Comparison of ENCODE assay signal across 21 mouse cellular contexts in genomic region chr3:66157947-66158346, GRCm38 (mm10).
"Had no signal": no experiment of that assay in that cellular context is flagged by ENCODE, and none has a peak within 500 bp of the region (broad histone marks: within the 10 kb centered on the region; RNA-seq: fewer than 3 reads in every experiment).

No protein-coding gene starts in this region.

- H3K4me1 ChIP-seq: liver, embryonic 12.5 days; liver, embryonic 15.5 days; midbrain, embryonic 12.5 days; midbrain, embryonic 15.5 days; neural tube, embryonic 12.5 days; neural tube, embryonic 15.5 days had no signal

- H3K36me3 ChIP-seq: limb, embryonic 10.5 days; limb, embryonic 13.5 days; liver, embryonic 12.5 days; liver, embryonic 15.5 days; midbrain, embryonic 12.5 days; midbrain, embryonic 15.5 days; neural tube, embryonic 12.5 days; neural tube, embryonic 15.5 days had no signal

- H3K27me3 ChIP-seq: limb, embryonic 13.5 days; liver, embryonic 12.5 days; liver, embryonic 15.5 days; midbrain, embryonic 12.5 days; midbrain, embryonic 15.5 days; neural tube, embryonic 12.5 days; neural tube, embryonic 15.5 days had no signal

- DNase-seq: kidney, adult 2 months; kidney, postnatal 25 days; layer of hippocampus, adult 9-11 months; liver; lung, postnatal 4 days; right cerebral cortex, adult 18-20 months; right cerebral cortex, postnatal 14 days; right cerebral cortex, postnatal 4 days; thymus, postnatal 25 days had no signal

- H3K9me3 ChIP-seq: limb, embryonic 10.5 days; limb, embryonic 13.5 days; liver, embryonic 12.5 days; liver, embryonic 15.5 days; midbrain, embryonic 12.5 days; midbrain, embryonic 15.5 days; neural tube, embryonic 12.5 days; neural tube, embryonic 15.5 days had no signal

- H3K27ac ChIP-seq: kidney, postnatal 0 days; layer of hippocampus, adult 2 months; limb, embryonic 10.5 days; limb, embryonic 13.5 days; liver, embryonic 12.5 days; liver, embryonic 15.5 days; midbrain, embryonic 12.5 days; midbrain, embryonic 15.5 days; neural tube, embryonic 12.5 days; neural tube, embryonic 15.5 days; stomach, postnatal 0 days had no signal

- H3K4me3 ChIP-seq: layer of hippocampus, adult 2 months; limb, embryonic 10.5 days; limb, embryonic 13.5 days; liver, embryonic 12.5 days; liver, embryonic 15.5 days; midbrain, embryonic 12.5 days; midbrain, embryonic 15.5 days; neural tube, embryonic 12.5 days; neural tube, embryonic 15.5 days had no signal

- H3K9ac ChIP-seq: limb, embryonic 13.5 days; liver, embryonic 12.5 days; liver, embryonic 15.5 days; midbrain, embryonic 12.5 days; midbrain, embryonic 15.5 days; neural tube, embryonic 12.5 days; neural tube, embryonic 15.5 days had no signal

- ATAC-seq: intestine, postnatal 0 days; liver, embryonic 12.5 days; midbrain, embryonic 15.5 days had no signal

- H3K4me2 ChIP-seq: limb, embryonic 13.5 days; liver, embryonic 12.5 days; liver, embryonic 15.5 days; midbrain, embryonic 12.5 days; midbrain, embryonic 15.5 days; neural tube, embryonic 12.5 days; neural tube, embryonic 15.5 days had no signal
